Mouse (Mus musculus) cerebellum, adult (tissue): ENCODE results near the gene Ptgdr2.

Source experiments
- ATAC-seq: cut with Nextera tagmentation; 2 replicates; pipeline ENCODE4 v1.9.2; 2017; ENCODE audit warnings: mild to moderate bottlenecking, moderate library complexity, mixed read lengths; ENCODE audit not compliant: insufficient number of reproducible peaks, low FRiP score, low TSS enrichment

Ptgdr2 gene

GRCm38 (mm10) chr19:10937110-10937563 is at the start of gene Ptgdr2:
Ptgdr2 (plus strand) TSS chr19:10937160.
- ATAC-seq, result no peak

- no peak for ATAC-seq
Observed at GRCm38 (mm10) chr19:10892201-10892600, 44.8 kb upstream of the Ptgdr2 start.

- ATAC-seq, result peak; percentile 94
Observed at GRCm38 (mm10) chr19:10895016-10895528, 41.9 kb upstream of the Ptgdr2 start, which contains the start of gene Prpf19. Prpf19 (plus strand) TSS chr19:10895231.

GRCm38 (mm10) chr19:10895708-10896107 is 41.3 kb upstream of the Ptgdr2 start:
- no peak for ATAC-seq

- no peak for ATAC-seq
Observed at GRCm38 (mm10) chr19:10896849-10897248, 40.1 kb upstream of the Ptgdr2 start.

GRCm38 (mm10) chr19:10897491-10897890 is 39.5 kb upstream of the Ptgdr2 start:
- no peak for ATAC-seq

GRCm38 (mm10) chr19:10900315-10900714 is 36.6 kb upstream of the Ptgdr2 start:
- no peak for ATAC-seq

GRCm38 (mm10) chr19:10901046-10901445 is 35.9 kb upstream of the Ptgdr2 start:
- ATAC-seq, result no peak

- no peak for ATAC-seq
Observed at GRCm38 (mm10) chr19:10904512-10904911, 32.4 kb upstream of the Ptgdr2 start.

GRCm38 (mm10) chr19:10904927-10905727 is 31.8 kb upstream of the Ptgdr2 start:
- peak; percentile 57 for ATAC-seq

GRCm38 (mm10) chr19:10905728-10906000 is 31.3 kb upstream of the Ptgdr2 start:
- no peak for ATAC-seq

- ATAC-seq, result no peak; the same call in 1 of the 2 replicates
Observed at GRCm38 (mm10) chr19:10907891-10908290, 29.1 kb upstream of the Ptgdr2 start.

- no peak for ATAC-seq
Observed at GRCm38 (mm10) chr19:10909087-10909721, 27.8 kb upstream of the Ptgdr2 start.

- ATAC-seq, result no peak
Observed at GRCm38 (mm10) chr19:10914291-10914690, 22.7 kb upstream of the Ptgdr2 start.

GRCm38 (mm10) chr19:10914870-10915269 is 22.1 kb upstream of the Ptgdr2 start:
- no peak for ATAC-seq

GRCm38 (mm10) chr19:10916506-10916905 is 20.5 kb upstream of the Ptgdr2 start:
- no peak for ATAC-seq

- no peak for ATAC-seq
Observed at GRCm38 (mm10) chr19:10918321-10918991, 18.5 kb upstream of the Ptgdr2 start.

GRCm38 (mm10) chr19:10920532-10920931 is 16.4 kb upstream of the Ptgdr2 start, which contains the start of gene Zp1:
Zp1 (minus strand) TSS chr19:10920632.
- no peak for ATAC-seq

GRCm38 (mm10) chr19:10921058-10921457 is 15.9 kb upstream of the Ptgdr2 start:
- ATAC-seq, result no peak

GRCm38 (mm10) chr19:10924220-10924619 is 12.7 kb upstream of the Ptgdr2 start:
- no peak for ATAC-seq

GRCm38 (mm10) chr19:10926123-10926621 is 10.8 kb upstream of the Ptgdr2 start:
- ATAC-seq, result no peak
